Comparison of ENCODE assay signal across 29 mouse cellular contexts in the genomic region with DNA sequence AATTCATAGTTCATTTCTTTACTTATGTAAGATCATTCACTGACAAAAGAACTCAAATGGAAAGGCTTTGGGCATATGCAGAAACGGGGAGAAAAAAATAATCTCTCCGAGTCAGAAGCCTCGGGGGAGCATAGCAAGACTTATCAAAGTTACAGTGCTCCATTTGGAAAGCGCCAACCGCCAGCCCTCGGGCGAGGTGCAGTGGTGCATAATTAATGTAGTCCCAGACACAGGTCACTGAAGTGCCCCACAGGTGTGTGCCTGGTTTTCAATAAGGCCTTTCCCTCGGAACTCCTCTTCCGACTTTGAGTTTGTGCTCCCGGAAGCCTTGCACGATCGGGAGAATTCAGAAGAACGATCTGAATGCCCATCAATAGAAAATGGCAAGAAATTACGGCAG. TPM values are rescaled to one million over a fixed set of nuclear protein-coding genes. Genes with fewer than 3 reads are reported as not detected.
"Had no signal": no experiment of that assay in that cellular context is flagged by ENCODE, and none has a peak within 500 bp of the region (broad histone marks: within the 10 kb centered on the region; RNA-seq: fewer than 3 reads in every experiment).

No protein-coding gene starts in this region.

- H3K9me3 ChIP-seq: heart, embryonic 13.5 days; heart, embryonic 15.5 days; hindbrain, embryonic 13.5 days; hindbrain, embryonic 15.5 days; limb, embryonic 13.5 days; limb, embryonic 15.5 days; liver, embryonic 12.5 days had no signal

- H3K4me2 ChIP-seq: heart, embryonic 11.5 days; heart, embryonic 13.5 days; heart, embryonic 15.5 days; hindbrain, embryonic 13.5 days; hindbrain, embryonic 15.5 days; limb, embryonic 13.5 days; limb, embryonic 15.5 days; liver, embryonic 12.5 days had no signal

- H3K27me3 ChIP-seq: heart, embryonic 13.5 days; heart, embryonic 15.5 days; hindbrain, embryonic 13.5 days; hindbrain, embryonic 15.5 days; limb, embryonic 13.5 days; limb, embryonic 15.5 days had no signal

- DNase-seq: forebrain, postnatal 0 days; gastrocnemius, postnatal 14 days; gastrocnemius, postnatal 36 days; heart, adult 11 months; heart, adult 2 months; heart, postnatal 14 days; heart, postnatal 36 days; layer of hippocampus, adult 9-11 months; layer of hippocampus, postnatal 36 days had no signal

- H3K36me3 ChIP-seq: heart, embryonic 13.5 days; heart, embryonic 15.5 days; hindbrain, embryonic 13.5 days; hindbrain, embryonic 15.5 days; limb, embryonic 13.5 days; limb, embryonic 15.5 days; liver, embryonic 12.5 days had no signal

- H3K9ac ChIP-seq: forebrain, postnatal 0 days; heart, embryonic 13.5 days; heart, embryonic 15.5 days; hindbrain, embryonic 13.5 days; hindbrain, embryonic 15.5 days; limb, embryonic 13.5 days; limb, embryonic 15.5 days; liver, embryonic 12.5 days; liver, embryonic 14.5 days had no signal

- ATAC-seq: forebrain, postnatal 0 days; hindbrain, postnatal 0 days; intestine, embryonic 16.5 days; liver, embryonic 12.5 days had no signal

- H3K4me3 ChIP-seq: heart, adult 2 months; heart, embryonic 13.5 days; heart, embryonic 15.5 days; hindbrain, embryonic 13.5 days; hindbrain, embryonic 15.5 days; limb, embryonic 13.5 days; limb, embryonic 15.5 days; liver, embryonic 12.5 days had no signal

- H3K4me1 ChIP-seq: hindbrain, embryonic 13.5 days; hindbrain, embryonic 15.5 days; limb, embryonic 15.5 days; liver, embryonic 12.5 days had no signal

- H3K27ac ChIP-seq: heart, adult 2 months; heart, embryonic 13.5 days; heart, embryonic 15.5 days; hindbrain, embryonic 13.5 days; hindbrain, embryonic 15.5 days; hindbrain, postnatal 0 days; kidney, postnatal 0 days; limb, embryonic 13.5 days; limb, embryonic 15.5 days; liver, embryonic 12.5 days; liver, embryonic 14.5 days had no signal

RNA-seq across cellular contexts. Expression of gene Gm10271, which starts 10.3 kb away (rescaled TPM):
- polyA plus RNA-seq: forebrain, postnatal 0 days; gonadal fat pad, adult 2 months; heart, adult 2 months; heart, embryonic 11.5 days; heart, embryonic 13.5 days; heart, embryonic 15.5 days; heart, postnatal 0 days; hindbrain, embryonic 11.5 days; hindbrain, embryonic 13.5 days; hindbrain, embryonic 15.5 days; hindbrain, postnatal 0 days; intestine, embryonic 14.5 days; intestine, embryonic 16.5 days; kidney, postnatal 0 days; large intestine, adult 2 months; limb, embryonic 11.5 days; limb, embryonic 13.5 days; limb, embryonic 15.5 days; liver, adult 2 months; liver, embryonic 12.5 days; liver, embryonic 14.5 days; liver, embryonic 16.5 days had no signal

RNA-seq across cellular contexts. Expression of gene Best3, which starts 24.0 kb away (rescaled TPM):
- polyA plus RNA-seq: intestine, embryonic 16.5 days; liver, adult 2 months; liver, embryonic 12.5 days; liver, embryonic 14.5 days had no signal
